Mouse (Mus musculus) Patski (cell line): ENCODE measurements around the gene Snx29. TPM values are rescaled to one million over a fixed set of nuclear protein-coding genes. Genes with fewer than 3 reads are reported as not detected.

Experiments used
- ATAC-seq: fragments of 100-300 bp; one replicate; pipeline ENCODE4 v1.8.0; 2021
- CTCF ChIA-PET: fragments of 350-600 bp; sonication (Branson Sonifier 250); formaldehyde crosslinking; loops from one replicate; lab custom pipeline; 2022; ENCODE audit warnings: inconsistent platforms; lab: Charles Lee
- POLR2A ChIA-PET: fragments of 350-600 bp; sonication (Branson Sonifier 250); formaldehyde crosslinking; loops from one replicate; lab custom pipeline; 2022; ENCODE audit warnings: antibody characterized with exemption, inconsistent platforms; lab: Charles Lee
- DNase-seq: peaks from one replicate; pipeline ENCODE4 v3.0.0-alpha.2; 2011; ENCODE audit warnings: low read depth, low spot score
- H3K27me3 ChIP-seq: fragments of 371-371 bp; one replicate; pipeline ENCODE4 v1.5.1; 2021
- CTCF ChIP-seq: fragments of 100-300 bp; IDR thresholded peaks from one replicate; pipeline ENCODE4 v1.5.1; 2021
- in situ Hi-C: fragments of 300-500 bp; cut with MboI; formaldehyde crosslinking; loops from 3 replicates; pipeline ENCODE4 v1.11.1; 2018; ENCODE audit warnings: low pct_unique_long_range_greater_than_20kb, mixed read lengths
- polyA plus RNA-seq: library from polyadenylated mRNA; unstranded; gene quantifications from one replicate; pipeline ENCODE4 v1.2.3, GENCODE M21; 2021

Snx29 gene
- polyA plus RNA-seq, 1 experiment from 2014 or later: 11.9 TPM

- POLR2A ChIA-PET: no interaction called here
- no peak for TF ChIP-seq CTCF
- in situ Hi-C loops: loop anchor here (25.0 kb wide), 1 partner anchor 518 kb away; no protein-coding TSS in a partner anchor
- DNase-seq (no peak), ATAC-seq (no peak)
- CTCF ChIA-PET: no interaction called here
- no peaks in the 10 kb centered on the region for H3K27me3 ChIP-seq
Observed at GRCm38 (mm10) chr16:11405193-11405592, 82.5 kb downstream of the Snx29 start.

DNA sequence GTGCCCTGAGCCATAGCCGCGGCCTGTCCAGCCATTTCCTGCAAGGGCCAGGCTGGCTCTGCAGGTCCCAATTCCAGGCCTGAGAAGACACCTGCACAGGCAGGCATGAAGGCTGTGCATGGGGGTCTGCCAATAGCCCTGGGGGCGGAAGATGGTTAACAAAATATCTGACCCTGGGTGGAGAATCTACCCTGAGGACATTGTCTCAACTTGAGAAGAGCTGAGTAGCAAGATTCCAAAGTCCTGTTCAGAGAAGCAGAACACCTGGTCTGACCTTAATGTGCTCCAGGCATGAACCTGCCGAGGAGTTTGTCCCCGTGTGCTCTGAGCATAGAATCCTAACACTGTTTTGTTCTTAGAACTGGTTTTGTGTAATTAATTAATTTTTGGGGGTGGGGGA, 83.5 kb downstream of the Snx29 start:
- no peak for TF ChIP-seq CTCF
- in situ Hi-C loops: loop anchor here (25.0 kb wide), 1 partner anchor 519 kb away; no protein-coding TSS in a partner anchor
- ChIA-PET POLR2A (interaction anchor here (0.6 kb wide), 1 partner anchor 1944 kb away, joined by 3 read pairs; no protein-coding TSS in a partner anchor), CTCF (no interaction called here)
- DNase-seq (no peak), ATAC-seq (no peak)
- H3K27me3 ChIP-seq: no peaks in the 10 kb centered on the region

- POLR2A ChIA-PET: no interaction called here
Observed at GRCm38 (mm10) chr16:11406622-11407021, 83.9 kb downstream of the Snx29 start.

DNA sequence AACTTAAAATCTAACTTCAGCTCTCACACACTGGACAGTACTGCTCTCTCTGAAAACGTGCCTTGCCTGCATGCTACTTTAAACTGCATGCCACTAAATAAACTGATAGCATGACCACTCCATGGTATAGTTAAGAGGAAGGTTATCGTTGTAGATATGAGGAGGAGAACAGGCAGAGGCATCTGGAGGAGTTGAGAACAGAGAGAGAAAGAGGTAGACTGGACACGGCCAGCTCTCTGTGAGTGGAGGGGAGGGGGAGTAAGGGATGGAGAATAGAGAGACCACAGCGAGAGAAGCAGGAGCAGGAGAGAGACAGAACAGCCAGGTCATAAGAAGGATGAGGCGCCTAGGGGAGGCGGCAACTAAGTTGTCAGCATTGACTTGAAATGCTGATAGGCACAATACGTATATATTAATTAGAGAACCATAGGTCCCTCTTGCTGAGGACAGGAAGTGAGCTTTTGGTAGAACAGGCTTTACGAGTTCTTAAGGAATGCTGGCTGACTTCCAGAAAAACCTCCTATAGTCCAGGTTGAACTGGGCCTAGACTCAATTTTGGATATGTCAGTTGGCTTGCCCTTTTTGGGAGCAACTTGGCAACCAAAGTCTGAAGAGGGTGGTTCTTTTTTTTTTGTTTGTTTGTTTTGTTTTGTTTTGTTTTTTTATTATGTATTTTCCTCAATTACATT, 85.4 kb downstream of the Snx29 start:
- TF ChIP-seq CTCF: no peak
- ATAC-seq (no peak), DNase-seq (no peak)
- ChIA-PET CTCF (no interaction called here), POLR2A (no interaction called here)
- in situ Hi-C loops: loop anchor here (25.0 kb wide), 1 partner anchor 521 kb away; no protein-coding TSS in a partner anchor
- H3K27me3 ChIP-seq: no peaks in the 10 kb centered on the region

More at GRCm38 (mm10) chr16:11406622-11407021, 83.9 kb downstream of the Snx29 start:
- in situ Hi-C loops: loop anchor here (25.0 kb wide), 1 partner anchor 519 kb away; no protein-coding TSS in a partner anchor
- no peak for TF ChIP-seq CTCF
- H3K27me3 ChIP-seq: no peaks in the 10 kb centered on the region
- DNase-seq (no peak), ATAC-seq (no peak)
- CTCF ChIA-PET: no interaction called here

GRCm38 (mm10) chr16:11408726-11409125, 86.0 kb downstream of the Snx29 start:
- TF ChIP-seq CTCF: no peak
- ATAC-seq: no peak
- in situ Hi-C loops: loop anchor here (25.0 kb wide), 1 partner anchor 521 kb away; no protein-coding TSS in a partner anchor
- no peaks in the 10 kb centered on the region for H3K27me3 ChIP-seq
- no peak for DNase-seq
- CTCF ChIA-PET: no interaction called here
- POLR2A ChIA-PET: no interaction called here

DNA sequence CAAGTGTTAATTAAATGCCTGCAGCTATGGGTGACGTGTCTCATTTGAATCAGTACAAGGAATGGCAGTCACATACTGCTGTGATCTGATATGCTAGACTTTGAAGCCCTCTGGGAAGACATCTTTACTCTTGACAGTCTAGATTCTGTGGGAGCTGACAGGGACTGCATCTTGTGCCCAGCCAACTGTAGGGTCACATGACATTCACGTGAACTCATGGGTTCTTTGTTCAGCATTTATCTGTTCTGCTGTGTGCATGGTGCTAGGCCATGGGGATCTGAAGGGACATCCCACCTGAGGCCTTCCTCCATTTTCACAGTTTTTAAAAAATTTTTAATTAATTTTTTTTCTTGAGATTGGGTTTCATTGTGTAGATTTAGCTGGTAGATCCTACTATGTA, 91.9 kb downstream of the Snx29 start:
- no peak for DNase-seq

DNA sequence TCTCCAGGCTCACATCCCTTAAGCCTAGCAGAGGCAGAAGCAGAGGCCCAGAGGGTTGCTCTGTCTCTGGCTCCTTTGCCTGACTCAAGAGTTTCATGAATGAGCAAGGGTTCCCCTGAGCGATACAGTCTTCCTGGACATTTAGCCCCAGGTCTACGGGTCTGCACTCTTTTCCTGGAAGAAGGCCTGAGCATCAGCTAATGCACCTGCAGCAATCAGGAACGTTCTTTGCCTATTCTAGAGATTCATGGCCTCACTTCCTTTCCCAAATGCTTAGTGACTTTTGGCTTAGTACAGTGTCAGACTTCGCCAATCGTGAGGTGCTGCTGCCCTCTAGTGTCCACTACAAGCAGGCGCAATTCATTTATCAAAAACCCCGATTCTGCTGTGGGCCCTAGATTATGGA, 95.5 kb downstream of the Snx29 start:
- in situ Hi-C loops: loop anchor here (25.0 kb wide), 1 partner anchor 531 kb away; no protein-coding TSS in a partner anchor
- H3K27me3 ChIP-seq: no peaks in the 10 kb centered on the region
- peak; percentile 44 for ATAC-seq
- no peak for DNase-seq
- POLR2A ChIA-PET: no interaction called here
- CTCF ChIA-PET: interaction anchor here (1.0 to 1.7 kb wide), 4 partner anchors 96 to 222 kb away, joined by 3 to 6 read pairs (median 4); partner anchors contain the start of gene Snx29
- peak; percentile 91 for TF ChIP-seq CTCF

More for the DNA sequence above, 91.9 kb downstream of the Snx29 start:
- no peak for ATAC-seq
- H3K27me3 ChIP-seq: no peaks in the 10 kb centered on the region
- POLR2A ChIA-PET: no interaction called here
- TF ChIP-seq CTCF: no peak
- CTCF ChIA-PET: interaction anchor here (1.2 kb wide), 1 partner anchor 16 kb away, joined by 3 read pairs; no protein-coding TSS in a partner anchor
- in situ Hi-C loops: loop anchor here (5.0 to 25.0 kb wide), 2 partner anchors 97 to 527 kb away; no protein-coding TSS in a partner anchor

DNA sequence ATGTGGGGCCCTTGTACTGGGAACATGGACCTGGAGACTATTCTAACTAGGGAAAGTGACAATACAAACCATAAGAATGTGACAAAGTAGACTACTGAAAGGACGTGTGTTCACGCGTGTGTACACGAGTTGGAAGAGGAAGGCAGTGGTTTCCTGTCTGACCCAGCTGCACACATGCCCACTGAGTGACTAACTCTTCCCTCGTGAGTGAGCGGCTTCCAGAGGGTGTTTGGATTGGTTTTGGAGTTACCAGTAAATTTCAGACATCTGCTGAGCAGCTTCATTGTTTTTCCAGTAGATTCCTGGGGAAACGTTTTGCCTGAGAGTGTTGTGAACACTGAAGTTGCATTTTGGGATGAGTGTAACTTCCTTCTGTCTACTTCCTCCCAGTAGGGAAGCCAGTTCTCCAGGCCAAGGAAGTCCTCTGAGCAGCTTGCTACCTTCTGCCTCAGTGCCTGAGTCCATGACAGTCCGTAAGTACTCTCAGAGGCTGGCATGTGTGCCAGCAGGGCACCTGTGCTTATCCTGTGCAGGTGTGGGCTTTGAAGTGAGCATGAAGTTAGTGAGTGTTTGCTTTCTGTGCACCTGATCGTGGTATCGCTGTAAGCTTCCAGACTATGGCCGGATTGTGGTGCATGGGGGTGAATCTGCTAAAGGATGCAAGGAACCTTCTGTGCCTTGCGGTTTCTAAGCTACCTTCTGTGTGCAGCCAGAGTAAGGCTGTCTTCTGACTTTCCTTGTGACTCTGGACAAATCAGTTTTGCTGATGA, 97.8 kb downstream of the Snx29 start:
- H3K27me3 ChIP-seq: no peaks in the 10 kb centered on the region
- CTCF ChIA-PET: interaction anchor here (1.1 to 1.4 kb wide), 2 partner anchors 9 to 18 kb away, joined by 3 to 4 read pairs; no protein-coding TSS in a partner anchor
- POLR2A ChIA-PET: no interaction called here
- in situ Hi-C loops: loop anchor here (5.0 to 25.0 kb wide), 2 partner anchors 533 to 782 kb away; no protein-coding TSS in a partner anchor
- TF ChIP-seq CTCF: no peak
- DNase-seq (no peak), ATAC-seq (no peak)

GRCm38 (mm10) chr16:11422165-11422564, 99.5 kb downstream of the Snx29 start:
- DNase-seq: no peak
- CTCF ChIA-PET: interaction anchor here (1.1 to 1.2 kb wide), 2 partner anchors 42 to 125 kb away, joined by 3 to 5 read pairs; no protein-coding TSS in a partner anchor
- in situ Hi-C loops: loop anchor here (5.0 to 25.0 kb wide), 2 partner anchors 535 to 780 kb away; no protein-coding TSS in a partner anchor
- no peaks in the 10 kb centered on the region for H3K27me3 ChIP-seq
- POLR2A ChIA-PET: no interaction called here
- TF ChIP-seq CTCF: no peak
- ATAC-seq: no peak

DNA sequence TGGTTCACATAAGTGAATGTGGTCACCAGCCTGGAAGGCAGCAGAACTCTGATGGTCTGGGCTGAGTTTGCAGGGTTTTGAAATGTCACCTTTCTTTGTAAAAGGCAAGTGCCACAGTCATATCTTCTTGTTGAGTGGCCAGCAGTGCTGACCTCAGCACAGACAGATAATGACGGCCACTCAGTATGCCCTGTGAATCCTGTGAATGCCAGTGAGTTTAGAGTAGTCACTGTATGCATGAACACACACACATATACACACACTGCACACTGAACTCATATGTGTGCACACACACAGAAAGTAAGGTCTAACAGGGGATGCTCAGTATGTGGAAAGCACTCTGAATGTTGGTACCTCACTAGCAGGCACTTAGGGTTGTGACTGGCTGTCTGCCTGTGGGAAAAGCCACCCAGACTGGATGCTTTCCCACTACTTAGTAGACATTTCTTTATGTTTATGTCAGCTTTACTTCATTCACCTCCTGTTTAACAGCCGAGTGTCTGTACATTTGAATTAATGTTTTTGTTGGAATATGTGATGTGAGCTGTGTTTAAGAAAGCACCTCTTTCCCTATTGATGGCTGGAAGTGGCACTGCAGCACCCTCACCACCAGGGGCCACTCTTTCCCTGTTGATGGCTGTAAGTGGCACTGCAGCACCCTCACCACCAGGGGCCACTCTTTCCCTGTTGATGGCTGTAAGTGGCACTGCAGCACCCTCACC, 100.3 kb downstream of the Snx29 start:
- in situ Hi-C loops: loop anchor here (5.0 to 25.0 kb wide), 2 partner anchors 536 to 779 kb away; no protein-coding TSS in a partner anchor
- H3K27me3 ChIP-seq: no peaks in the 10 kb centered on the region
- ChIA-PET CTCF (interaction anchor here (0.6 to 1.8 kb wide), 10 partner anchors 11 to 786 kb away, joined by 3 to 6 read pairs (median 3); no protein-coding TSS in a partner anchor), POLR2A (no interaction called here)
- no peak for ATAC-seq
- DNase-seq: no peak
- peak; percentile 58 for TF ChIP-seq CTCF
